Mouse (Mus musculus) olfactory bulb, adult 2 months (tissue): Measurements from ENCODE around the gene Slc25a21. TPM values are rescaled to one million over a fixed set of nuclear protein-coding genes. Genes with fewer than 3 reads are reported as not detected.

Experiments
- H3K27ac ChIP-seq: fragments of 200-500 bp; 2 replicates; pipeline ENCODE4 v1.5.1; 2012; ENCODE audit warnings: low read depth, low read length; ENCODE audit not compliant: insufficient read depth
- H3K4me1 ChIP-seq: fragments of 200-500 bp; 2 replicates; pipeline ENCODE4 v1.6.1; 2012; ENCODE audit warnings: low read length; ENCODE audit not compliant: control insufficient read depth, insufficient read depth
- H3K4me3 ChIP-seq: fragments of 200-500 bp; 2 replicates; pipeline ENCODE4 v1.5.1; 2012; ENCODE audit warnings: mild to moderate bottlenecking, low read depth, low read length, moderate library complexity; ENCODE audit not compliant: insufficient read depth
- CTCF ChIP-seq: fragments of 200-500 bp; IDR thresholded peaks from 2 replicates; pipeline ENCODE4 v1.5.1; 2012; ENCODE audit warnings: low read depth, mild to moderate bottlenecking, low read length, moderate library complexity; ENCODE audit not compliant: insufficient read depth
- POLR2A ChIP-seq: fragments of 200-500 bp; IDR thresholded peaks from 2 replicates; pipeline ENCODE4 v1.6.1; 2012; ENCODE audit warnings: mild to moderate bottlenecking, low read depth, low read length, moderate library complexity; ENCODE audit not compliant: insufficient read depth
- WGBS: fragments of 180-500 bp; shearing (Covaris S2); methylation state at CpG from one replicate; pipeline ENCODE4 v1.1.7; 2018; 5-methylcytosine and 5-hydroxymethylcytosine counted together
- polyA plus RNA-seq: library from polyadenylated mRNA; stranded (reverse); fragments of >200 nt; gene quantifications from 2 replicates; pipeline ENCODE4 v1.2.4, GENCODE M21; 2012; ENCODE audit warnings: low replicate concordance; ENCODE audit not compliant: missing spikeins, insufficient read depth, insufficient read length

Slc25a21 gene
- polyA plus RNA-seq, 1 experiment = not detected

DNA sequence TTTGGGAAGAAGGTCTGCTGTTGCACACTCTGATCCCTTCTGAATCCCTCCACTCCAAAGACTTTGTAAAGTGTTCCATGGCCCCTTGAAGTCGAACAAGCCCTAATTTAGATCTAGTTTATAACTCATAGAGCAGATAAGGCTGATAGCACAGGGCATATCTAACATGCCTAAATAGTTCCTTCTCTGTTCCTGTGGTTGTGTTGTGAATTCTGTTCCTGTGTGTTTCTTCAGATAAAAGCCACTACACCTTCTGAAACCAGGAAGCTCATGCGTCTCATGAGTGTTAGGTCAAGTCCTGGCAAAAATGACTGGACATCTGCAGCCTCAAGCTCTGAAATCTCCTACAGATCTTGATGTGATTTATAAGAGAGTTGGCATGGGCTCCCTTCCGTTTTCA lies 326.7 kb downstream of the Slc25a21 start:
- 92% methylated on average over 3 of the region's 3 CpGs for WGBS

DNA sequence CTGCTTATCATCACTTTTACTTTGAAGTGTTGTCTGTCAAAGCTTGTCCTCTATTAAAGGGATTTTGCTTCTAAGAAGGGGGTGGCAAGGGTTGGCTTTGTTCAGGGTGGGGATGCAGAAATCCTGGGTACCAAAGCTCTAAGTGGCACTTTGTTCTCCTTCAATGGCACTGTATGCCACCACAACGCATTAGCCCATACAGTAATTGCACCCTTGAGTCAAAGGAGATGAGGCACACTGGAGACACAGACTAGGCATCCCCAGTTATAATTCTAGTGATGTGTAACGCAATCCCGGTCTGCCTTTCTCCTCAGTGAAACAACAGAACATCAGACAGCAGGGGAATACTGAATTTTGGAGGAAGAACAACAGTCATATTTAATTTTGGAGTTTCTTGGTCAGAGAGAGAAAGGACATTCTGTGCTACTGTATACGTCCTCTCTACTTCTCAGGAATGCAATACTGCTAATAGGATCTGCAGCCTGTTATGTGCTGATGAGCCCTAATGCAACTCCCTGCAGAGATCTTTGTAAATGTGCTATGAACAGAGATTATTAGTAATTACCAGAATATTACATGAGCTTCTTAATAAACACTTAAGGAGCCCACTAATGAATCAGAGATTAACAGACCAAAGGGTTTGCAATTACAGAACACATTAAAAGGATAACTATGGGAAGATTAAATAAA lies 333.3 kb downstream of the Slc25a21 start:
- H3K4me3 ChIP-seq = no peak overlapping the region
- no peaks in the 10 kb centered on the region for H3K4me1 ChIP-seq
- H3K27ac ChIP-seq = no peak overlapping the region
- 42% methylated on average over 4 of the region's 4 CpGs for WGBS
- TF ChIP-seq CTCF = no peak
- TF ChIP-seq POLR2A = no peak

More for the DNA sequence above, 326.7 kb downstream of the Slc25a21 start:
- no peaks in the 10 kb centered on the region for H3K4me1 ChIP-seq
- TF ChIP-seq CTCF (no peak), POLR2A (no peak)
- no peak overlapping the region for H3K27ac ChIP-seq
- no peak overlapping the region for H3K4me3 ChIP-seq

DNA sequence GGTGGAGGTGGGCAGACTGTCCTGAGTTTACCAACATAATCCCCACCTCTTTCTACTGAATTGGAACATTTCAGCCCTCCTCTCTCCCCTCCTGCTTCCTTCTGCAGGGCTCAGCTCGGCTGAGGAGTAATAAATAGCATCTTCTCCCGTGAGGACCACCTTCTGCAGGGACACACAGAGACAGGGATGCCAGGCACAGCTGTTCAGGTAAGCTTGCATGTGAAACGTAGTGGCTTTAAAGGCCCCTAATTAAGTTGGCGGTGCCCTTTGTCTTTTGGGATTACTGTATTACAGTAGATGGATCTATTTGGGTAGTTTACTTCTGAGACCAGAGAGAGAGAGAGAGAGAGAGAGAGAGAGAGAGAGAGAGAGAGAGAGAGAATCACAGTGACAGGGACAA lies 344.6 kb downstream of the Slc25a21 start:
- Histone ChIP-seq H3K4me1 (no peaks in the 10 kb centered on the region), H3K4me3 (no peak overlapping the region), H3K27ac (no peak overlapping the region)
- TF ChIP-seq POLR2A (no peak), CTCF (no peak)
- WGBS = 60% methylated on average over 4 of the region's 4 CpGs

DNA sequence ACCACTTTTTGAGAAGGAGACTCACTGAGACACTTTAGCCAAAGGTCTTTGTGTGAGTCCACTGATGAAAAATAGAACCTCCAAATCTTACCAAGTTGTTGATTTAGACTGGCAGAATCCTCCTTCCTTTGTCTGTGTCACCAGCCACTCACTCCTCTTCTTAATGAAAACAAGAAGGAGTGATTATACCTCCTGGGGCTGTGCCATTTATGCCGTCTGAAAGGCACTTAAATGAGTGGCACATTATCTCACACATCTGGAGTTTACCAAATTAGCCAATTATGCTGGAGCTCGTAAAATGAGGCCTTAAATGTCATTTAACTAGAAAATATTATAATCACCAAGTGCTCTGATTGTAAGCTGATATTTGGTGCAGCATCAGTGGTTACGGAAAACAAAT lies 345.8 kb downstream of the Slc25a21 start:
- Histone ChIP-seq H3K27ac (no peak overlapping the region), H3K4me3 (no peak overlapping the region), H3K4me1 (no peaks in the 10 kb centered on the region)
- WGBS = 47% methylated on average over 3 of the region's 3 CpGs
- no peak for TF ChIP-seq CTCF
- no peak for TF ChIP-seq POLR2A

DNA sequence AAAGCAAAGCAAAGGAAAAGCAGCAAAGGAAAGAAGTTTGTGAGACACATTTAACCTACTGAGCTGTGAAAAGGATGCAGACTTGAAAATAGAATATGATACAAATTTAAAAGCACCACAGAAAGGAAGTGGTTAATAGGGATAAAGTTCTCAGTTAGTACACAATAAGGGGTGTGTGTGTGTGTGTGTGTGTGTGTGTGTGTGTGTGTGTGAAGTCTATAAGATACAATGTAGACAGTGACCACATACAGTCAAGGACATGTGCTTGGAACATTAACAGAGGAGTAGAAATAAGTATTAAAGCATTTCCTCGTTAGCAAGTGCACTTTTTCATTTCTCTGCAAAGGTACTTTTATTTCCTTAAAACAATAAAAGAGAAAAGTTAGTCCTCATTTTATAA lies 367.3 kb downstream of the Slc25a21 start:
- WGBS = 81% methylated on average over 1 of the region's 1 CpGs
- no peaks in the 10 kb centered on the region for H3K4me1 ChIP-seq

DNA sequence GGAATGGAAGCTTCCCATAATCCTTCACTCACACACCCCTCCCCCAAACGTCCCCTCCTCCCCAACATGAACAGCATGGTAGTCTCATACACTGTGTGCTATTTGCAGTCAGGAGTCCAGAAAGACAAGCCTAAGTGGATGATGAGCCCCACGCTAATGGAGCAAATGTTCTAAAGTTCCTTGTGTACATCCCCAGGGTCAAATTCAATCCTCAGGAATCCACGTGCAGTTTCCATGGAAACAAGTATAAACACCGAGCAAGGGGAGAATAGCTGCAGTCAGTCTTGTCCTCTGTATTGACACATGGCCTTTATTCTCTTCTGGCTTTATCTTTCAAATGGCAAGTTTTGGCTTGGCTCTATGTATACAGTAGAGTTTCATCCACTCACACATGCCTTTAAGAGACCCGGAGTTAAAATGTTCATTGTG lies 367.8 kb downstream of the Slc25a21 start:
- TF ChIP-seq CTCF (no peak), POLR2A (no peak)
- 17% methylated on average over 5 of the region's 5 CpGs for WGBS
- Histone ChIP-seq H3K4me3 (no peak overlapping the region), H3K4me1 (no peaks in the 10 kb centered on the region), H3K27ac (no peak overlapping the region)

More for the DNA sequence above, 367.3 kb downstream of the Slc25a21 start:
- H3K27ac ChIP-seq = no peak overlapping the region
- no peak for TF ChIP-seq CTCF
- no peak for TF ChIP-seq POLR2A
- H3K4me3 ChIP-seq = no peak overlapping the region

DNA sequence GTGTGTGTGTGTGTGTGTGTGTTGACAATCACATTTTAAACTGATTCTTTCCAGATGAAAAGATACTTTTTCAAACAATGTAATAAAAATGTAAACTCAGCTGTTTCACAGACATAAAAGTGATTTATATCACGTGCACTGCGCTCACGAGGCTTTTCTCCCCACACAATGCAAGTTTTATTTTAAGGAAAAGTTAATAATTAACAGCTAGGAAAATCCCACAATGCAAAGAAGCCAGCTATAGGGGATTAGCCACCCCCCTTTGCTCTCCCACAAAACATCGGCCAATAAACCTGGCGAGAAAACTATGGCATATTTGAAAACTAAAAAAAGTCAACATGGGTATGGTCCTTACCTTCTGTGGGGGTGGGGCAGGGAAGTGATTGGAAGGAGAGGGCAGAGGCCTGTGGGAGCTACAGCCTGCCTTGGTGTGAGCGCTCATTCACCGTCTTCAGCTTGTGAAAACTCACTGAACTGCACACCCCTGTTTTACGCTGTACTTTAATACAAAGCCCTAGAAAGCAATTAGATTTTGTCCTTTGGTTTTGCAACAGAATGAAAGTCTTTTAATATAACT lies 369.4 kb downstream of the Slc25a21 start:
- no peak for TF ChIP-seq POLR2A
- no peak for TF ChIP-seq CTCF
- Histone ChIP-seq H3K4me1 (no peaks in the 10 kb centered on the region), H3K4me3 (no peak overlapping the region), H3K27ac (no peak overlapping the region)
- 75% methylated on average over 8 of the region's 8 CpGs for WGBS

DNA sequence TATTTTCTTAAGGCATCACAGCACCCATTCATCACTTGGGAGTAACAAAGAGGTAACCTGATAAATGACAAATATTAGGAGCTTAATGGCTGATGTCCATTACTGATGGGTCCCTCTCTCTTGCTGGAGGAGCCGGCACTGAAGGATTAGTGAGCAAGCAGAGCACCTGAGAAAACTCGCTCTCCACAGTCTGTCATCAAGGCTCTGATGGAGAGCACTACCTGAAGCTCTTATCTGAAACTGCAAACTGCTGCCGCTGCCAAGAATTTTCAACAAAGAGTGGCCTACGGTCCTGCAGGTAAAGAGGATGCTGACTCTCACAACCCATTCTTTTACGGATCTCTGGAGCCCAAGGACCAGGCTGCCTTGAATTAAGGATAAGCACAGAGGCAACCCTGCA lies 372.6 kb downstream of the Slc25a21 start:
- Histone ChIP-seq H3K4me3 (no peak overlapping the region), H3K27ac (no peak overlapping the region), H3K4me1 (no peaks in the 10 kb centered on the region)
- WGBS = 86% methylated on average over 5 of the region's 5 CpGs
- TF ChIP-seq CTCF = no peak
- TF ChIP-seq POLR2A = no peak

DNA sequence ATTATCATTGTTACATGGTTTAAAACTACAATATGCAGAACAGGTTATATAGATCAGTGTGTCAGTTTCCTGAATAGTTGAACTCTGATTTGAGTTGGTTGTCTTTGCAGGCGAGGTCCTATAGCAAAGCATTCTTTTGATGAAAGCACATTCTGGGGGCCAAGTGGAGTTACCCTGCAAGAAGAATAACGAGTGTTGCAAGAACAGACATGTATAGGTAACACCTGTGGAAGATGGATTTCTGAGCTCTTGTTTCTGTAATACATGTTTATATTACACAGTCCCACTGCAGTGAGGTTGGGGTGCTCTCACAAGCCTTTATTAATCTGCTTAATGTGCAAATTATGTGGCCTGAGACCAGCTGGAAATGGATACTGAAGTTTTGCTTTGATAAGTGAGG lies 375.1 kb downstream of the Slc25a21 start:
- TF ChIP-seq POLR2A = no peak
- no peak for TF ChIP-seq CTCF
- WGBS = 81% methylated on average over 2 of the region's 2 CpGs
- H3K4me3 ChIP-seq = no peak overlapping the region
- H3K4me1 ChIP-seq = no peaks in the 10 kb centered on the region
- H3K27ac ChIP-seq = no peak overlapping the region

DNA sequence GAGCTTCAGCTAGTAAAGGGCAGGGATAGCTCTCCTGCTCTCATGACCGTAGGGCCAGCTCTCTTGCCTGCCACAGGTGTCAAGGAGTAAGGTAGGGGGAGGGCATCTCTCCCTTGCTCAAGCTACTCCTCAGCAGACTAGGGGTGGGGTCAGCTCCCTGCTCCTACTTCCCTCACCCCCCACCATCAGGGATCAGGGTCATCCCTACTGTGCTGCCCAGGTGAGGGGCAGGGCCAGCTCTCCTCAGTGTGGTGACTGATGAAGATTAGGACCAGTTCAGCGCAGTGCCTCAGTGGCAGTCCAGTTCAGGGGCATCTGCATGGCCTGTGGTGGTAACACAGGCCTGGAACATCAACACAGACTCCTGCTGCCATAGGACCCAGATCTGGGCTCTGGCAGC lies 376.7 kb downstream of the Slc25a21 start:
- WGBS = 92% methylated on average over 2 of the region's 2 CpGs

More for the DNA sequence above, 376.7 kb downstream of the Slc25a21 start:
- no peak overlapping the region for H3K27ac ChIP-seq
- no peaks in the 10 kb centered on the region for H3K4me1 ChIP-seq
- H3K4me3 ChIP-seq = no peak overlapping the region
- TF ChIP-seq POLR2A (no peak), CTCF (no peak)
